Mouse (Mus musculus) limb, embryonic 13.5 days (tissue): Measurements from ENCODE around the gene Ddo. TPM values are rescaled to one million over a fixed set of nuclear protein-coding genes. Genes with fewer than 3 reads are reported as not detected.

ENCODE experiments used
- ATAC-seq: fragments of 200-750 bp; cut with Nextera tagmentation; 2 replicates; pipeline ENCODE4 v1.8.0; 2017; ENCODE audit warnings: low read depth, moderate number of reproducible peaks, moderate TSS enrichment; ENCODE audit not compliant: low FRiP score
- H3K27ac ChIP-seq: fragments of 300-500 bp; sonication (generic); 2 replicates; pipeline ENCODE4 v1.5.1; 2015; ENCODE audit warnings: inconsistent platforms, mild to moderate bottlenecking, moderate library complexity
- H3K27me3 ChIP-seq: fragments of 300-500 bp; sonication (generic); 2 replicates; pipeline ENCODE4 v1.6.1; 2015; ENCODE audit warnings: mild to moderate bottlenecking, inconsistent platforms
- H3K36me3 ChIP-seq: fragments of 300-500 bp; sonication (generic); 2 replicates; pipeline ENCODE4 v1.6.1; 2015; ENCODE audit warnings: inconsistent platforms, mild to moderate bottlenecking, moderate library complexity
- H3K4me1 ChIP-seq: fragments of 300-500 bp; sonication (generic); 2 replicates; pipeline ENCODE4 v1.6.1; 2015; ENCODE audit warnings: inconsistent platforms
- H3K4me2 ChIP-seq: fragments of 300-500 bp; sonication (generic); replicated peaks from 2 replicates; pipeline ENCODE4 v1.6.1; 2015; ENCODE audit warnings: inconsistent platforms, mild to moderate bottlenecking, moderate library complexity
- H3K4me3 ChIP-seq: fragments of 300-500 bp; sonication (generic); 2 replicates; pipeline ENCODE4 v1.5.1; 2015; ENCODE audit warnings: moderate library complexity, mild to moderate bottlenecking, inconsistent platforms
- H3K9ac ChIP-seq: fragments of 300-500 bp; sonication (generic); 2 replicates; pipeline ENCODE4 v1.6.1; 2015; ENCODE audit warnings: mild to moderate bottlenecking, inconsistent platforms
- H3K9me3 ChIP-seq: fragments of 300-500 bp; sonication (generic); 2 replicates; pipeline ENCODE4 v1.6.1; 2016; ENCODE audit warnings: inconsistent platforms
- WGBS: fragments of 180-500 bp; shearing (Covaris S2); methylation state at CpG from one replicate; pipeline ENCODE4 v1.1.7; 2015; 5-methylcytosine and 5-hydroxymethylcytosine counted together
- polyA plus RNA-seq: library from polyadenylated mRNA; unstranded; fragments of >200 nt; fragmentation: Nextera tagmentation; extraction: Ambion mirVana; gene quantifications from 2 replicates; pipeline ENCODE4 v1.2.1, GENCODE M21; 2015

Ddo gene
- polyA plus RNA-seq = 0.13 and 0.31 TPM in 2 replicates

DNA sequence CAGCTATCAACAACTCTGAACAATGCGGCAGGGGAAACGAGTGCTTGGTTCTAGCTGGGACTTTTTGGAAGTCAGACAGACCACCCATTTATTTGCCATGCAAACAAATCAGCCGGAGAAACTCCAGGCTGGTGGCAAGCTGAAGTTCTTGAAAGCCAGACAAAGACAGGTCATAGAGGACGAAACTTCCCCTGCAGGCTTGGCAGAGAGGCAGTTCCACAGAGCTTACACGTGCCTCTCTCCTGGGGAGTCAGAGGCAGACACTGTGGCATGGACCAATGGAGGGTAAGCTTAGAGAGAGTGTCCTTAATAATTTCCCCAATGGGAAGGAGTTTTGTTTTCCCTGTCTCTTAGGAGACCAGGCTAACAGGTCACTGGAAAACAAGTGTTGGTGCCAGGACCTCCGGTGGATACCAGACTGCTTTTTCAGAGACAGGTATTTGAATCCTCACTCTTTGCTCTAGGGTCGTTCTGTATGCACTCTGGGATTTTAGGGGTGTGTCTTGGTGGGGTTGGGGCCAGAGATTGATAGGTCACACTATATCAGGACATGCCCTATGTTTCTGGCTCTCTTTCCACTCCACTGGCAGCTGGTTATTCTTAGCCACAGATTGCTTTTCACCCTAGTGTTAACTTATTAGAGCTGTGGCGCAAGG lies at the start of gene Ddo:
TSS of gene Ddo (plus strand) at position 356 of the 656 bp plus-strand sequence.
- no peak within 1 kb of the TSS for H3K27ac ChIP-seq
- peaks cover 7% of the 10 kb centered on the region; the same call in 1 of the 2 replicates for H3K4me1 ChIP-seq
- no peaks in the 10 kb centered on the region for H3K9me3 ChIP-seq
- no peak within 1 kb of the TSS for H3K9ac ChIP-seq
- no peak for ATAC-seq
- no peak within 1 kb of the TSS for H3K4me2 ChIP-seq
- no peak within 1 kb of the TSS for H3K4me3 ChIP-seq
- 71% methylated on average over 8 of the region's 8 CpGs for WGBS
- no peaks in the 10 kb centered on the region for H3K27me3 ChIP-seq
- H3K36me3 ChIP-seq = no peaks in the 10 kb centered on the region

DNA sequence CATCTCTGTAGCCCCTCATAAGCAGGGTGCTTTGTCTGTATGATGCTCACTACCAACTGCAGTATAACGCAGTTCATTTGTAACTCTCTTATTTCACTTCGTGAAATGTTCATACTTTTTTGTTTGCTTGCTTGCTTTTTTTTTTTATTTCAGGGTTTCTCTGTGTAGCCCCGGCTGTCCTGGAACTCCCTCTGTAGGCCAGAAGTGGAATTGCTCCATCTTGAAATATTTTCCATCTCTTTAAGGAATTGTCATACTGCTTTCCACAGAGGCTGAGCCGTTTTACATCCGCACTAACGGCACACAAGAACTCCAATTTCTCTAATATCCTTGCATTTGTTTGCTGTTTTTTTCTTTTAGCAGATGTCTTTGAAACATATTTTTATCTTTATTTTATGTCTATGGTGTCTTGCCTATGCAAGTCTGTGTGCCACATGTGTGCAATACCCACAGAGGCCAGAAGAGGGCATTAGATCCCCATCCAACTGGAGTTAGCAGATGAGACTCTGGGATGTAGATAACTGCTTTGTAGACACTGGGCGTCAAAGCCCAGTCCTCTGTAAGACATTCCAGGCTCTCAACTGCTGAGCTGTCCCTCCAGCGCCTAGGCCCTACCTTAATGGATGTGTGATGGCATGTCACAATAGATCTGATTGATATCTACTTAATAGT lies 46.1 kb upstream of the Ddo start:
- no peak overlapping the region for H3K27ac ChIP-seq
- no peak overlapping the region for H3K4me3 ChIP-seq
- WGBS = 76% methylated on average over 8 of the region's 8 CpGs
- H3K27me3 ChIP-seq = no peaks in the 10 kb centered on the region
- H3K4me1 ChIP-seq = no peaks in the 10 kb centered on the region
- no peak overlapping the region for H3K4me2 ChIP-seq
- H3K9me3 ChIP-seq = peaks cover 5% of the 10 kb centered on the region; the same call in 1 of the 2 replicates
- ATAC-seq = no peak
- H3K9ac ChIP-seq = no peak overlapping the region
- no peaks in the 10 kb centered on the region for H3K36me3 ChIP-seq

DNA sequence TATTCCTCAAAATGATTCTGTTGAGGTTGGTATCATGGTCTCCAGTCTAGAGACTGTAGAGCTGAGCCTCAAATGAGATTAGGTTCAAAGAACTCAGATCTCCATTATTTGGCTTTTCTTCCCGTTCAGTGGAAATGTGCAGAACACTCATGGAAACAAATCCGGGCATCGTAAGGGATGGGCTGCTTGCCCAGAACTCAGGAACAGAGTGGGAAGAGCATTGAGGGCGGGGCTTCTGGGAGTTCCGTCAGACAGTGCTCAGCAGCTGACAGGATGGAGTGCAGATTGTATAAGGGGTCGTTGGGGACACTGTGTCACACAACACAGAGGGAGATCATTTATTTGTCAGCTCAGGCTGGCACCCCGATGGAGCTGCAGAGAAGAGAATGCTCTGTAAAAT lies 37.6 kb upstream of the Ddo start:
- 69% methylated on average over 7 of the region's 7 CpGs for WGBS
- Histone ChIP-seq H3K9me3 (no peaks in the 10 kb centered on the region), H3K4me1 (no peaks in the 10 kb centered on the region), H3K36me3 (no peaks in the 10 kb centered on the region), H3K4me3 (no peak overlapping the region), H3K27ac (no peak overlapping the region), H3K4me2 (no peak overlapping the region), H3K9ac (no peak overlapping the region), H3K27me3 (no peaks in the 10 kb centered on the region)
- no peak for ATAC-seq

DNA sequence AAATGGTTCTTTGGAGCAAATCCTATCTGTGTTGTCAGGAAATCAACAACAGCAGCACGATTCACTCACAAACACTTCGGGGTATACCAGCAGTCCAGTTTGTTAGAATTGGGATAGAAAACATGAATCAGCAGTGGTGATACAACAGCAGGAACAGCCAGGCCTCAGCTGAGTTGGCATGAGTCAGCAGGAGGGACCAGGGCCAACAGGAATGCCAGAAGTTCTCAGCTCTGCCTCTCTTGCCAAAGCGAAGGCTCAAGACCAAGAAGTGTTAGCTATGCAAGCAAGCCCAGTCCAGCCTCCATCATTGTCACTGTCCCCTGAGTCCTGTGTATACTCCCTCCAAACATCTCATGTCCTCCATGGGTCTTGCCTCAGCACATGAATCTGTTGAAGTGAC lies 32.6 kb upstream of the Ddo start:
- H3K27ac ChIP-seq = no peak overlapping the region
- no peak overlapping the region for H3K4me2 ChIP-seq
- H3K9me3 ChIP-seq = no peaks in the 10 kb centered on the region
- 86% methylated on average over 3 of the region's 3 CpGs for WGBS
- no peaks in the 10 kb centered on the region for H3K27me3 ChIP-seq
- no peak overlapping the region for H3K9ac ChIP-seq
- no peak for ATAC-seq
- no peaks in the 10 kb centered on the region for H3K4me1 ChIP-seq
- no peaks in the 10 kb centered on the region for H3K36me3 ChIP-seq
- H3K4me3 ChIP-seq = no peak overlapping the region

DNA sequence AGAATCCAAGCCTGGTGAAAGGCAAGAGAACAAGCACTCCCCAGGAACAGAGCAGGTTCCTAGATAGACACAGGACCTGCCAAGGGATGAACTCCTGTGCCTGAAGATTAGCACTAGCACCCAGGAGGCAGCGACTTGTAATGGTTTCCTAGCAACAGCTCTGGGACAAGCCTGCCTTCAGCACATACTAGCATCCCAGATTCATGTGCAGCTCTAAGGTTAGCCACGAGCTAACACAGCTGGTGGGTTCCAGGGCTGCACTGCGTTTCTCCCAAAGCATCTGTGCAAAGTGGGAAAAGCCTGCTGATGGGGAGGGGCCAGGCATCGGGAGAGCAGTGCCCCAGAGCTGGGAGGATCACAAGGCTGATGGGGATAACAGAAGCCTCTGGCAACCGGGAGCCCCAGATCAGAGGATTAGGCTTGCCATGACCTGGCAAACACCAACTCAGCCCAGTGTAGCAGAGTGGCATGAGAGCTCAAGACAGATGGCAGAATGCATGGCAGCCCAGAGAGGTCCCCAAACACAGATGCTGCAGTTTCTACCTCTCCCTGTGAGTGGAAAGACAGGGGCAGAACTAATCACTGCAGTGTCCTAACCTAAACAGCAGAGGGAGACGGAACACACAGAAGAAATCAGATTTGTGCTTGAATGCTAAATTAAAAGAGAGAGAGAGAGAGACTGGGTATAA lies 25.0 kb upstream of the Ddo start:
- WGBS = 59% methylated on average over 6 of the region's 6 CpGs
- no peak overlapping the region for H3K27ac ChIP-seq
- H3K9me3 ChIP-seq = peaks cover 11% of the 10 kb centered on the region
- no peak overlapping the region for H3K4me3 ChIP-seq
- no peaks in the 10 kb centered on the region for H3K4me1 ChIP-seq
- no peak overlapping the region for H3K9ac ChIP-seq
- H3K4me2 ChIP-seq = no peak overlapping the region
- no peaks in the 10 kb centered on the region for H3K36me3 ChIP-seq
- H3K27me3 ChIP-seq = no peaks in the 10 kb centered on the region
- no peak for ATAC-seq

DNA sequence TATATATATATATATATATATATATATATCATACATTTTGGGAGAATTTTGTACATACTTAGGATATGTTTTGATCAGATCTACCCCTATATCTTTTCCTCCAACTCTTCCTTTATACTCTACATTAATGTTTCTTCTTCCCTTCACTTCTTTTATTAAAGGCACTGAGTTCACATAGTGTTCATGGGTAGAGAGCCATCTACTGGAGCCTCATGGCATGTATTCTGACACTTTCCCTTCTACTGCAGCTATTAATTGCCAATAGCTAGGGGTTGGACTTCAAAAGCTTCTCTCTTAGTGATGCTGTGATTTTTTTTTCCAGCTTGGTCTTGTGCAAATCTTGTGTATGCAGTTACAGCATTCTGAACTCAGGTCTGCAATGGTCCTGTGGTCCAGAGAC lies 11.8 kb upstream of the Ddo start:
- Histone ChIP-seq H3K4me3 (no peak overlapping the region), H3K36me3 (no peaks in the 10 kb centered on the region), H3K4me1 (no peaks in the 10 kb centered on the region), H3K9me3 (no peaks in the 10 kb centered on the region), H3K27me3 (no peaks in the 10 kb centered on the region), H3K4me2 (no peak overlapping the region), H3K9ac (no peak overlapping the region), H3K27ac (no peak overlapping the region)
- ATAC-seq = no peak

DNA sequence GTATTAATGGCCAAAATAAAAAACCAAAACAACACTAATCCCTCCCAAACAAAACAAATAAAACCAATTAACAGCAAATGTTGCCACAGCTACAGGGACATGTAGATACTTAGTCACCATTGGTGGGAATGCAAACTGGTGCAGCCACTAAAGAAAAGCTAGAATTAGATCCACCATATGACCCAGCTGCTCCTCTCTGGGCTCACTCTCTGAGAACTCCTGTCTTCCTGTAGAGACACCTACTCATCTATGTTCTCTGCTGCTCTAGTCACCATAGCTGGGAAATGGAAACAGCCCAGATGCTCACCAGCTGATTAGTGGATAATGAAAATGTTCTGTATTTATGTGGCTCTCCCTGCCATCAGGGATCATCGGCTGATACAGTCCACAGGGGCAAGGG lies 10.1 kb upstream of the Ddo start:
- no peak overlapping the region for H3K9ac ChIP-seq
- 53% methylated on average over 1 of the region's 1 CpGs for WGBS
- no peak for ATAC-seq

DNA sequence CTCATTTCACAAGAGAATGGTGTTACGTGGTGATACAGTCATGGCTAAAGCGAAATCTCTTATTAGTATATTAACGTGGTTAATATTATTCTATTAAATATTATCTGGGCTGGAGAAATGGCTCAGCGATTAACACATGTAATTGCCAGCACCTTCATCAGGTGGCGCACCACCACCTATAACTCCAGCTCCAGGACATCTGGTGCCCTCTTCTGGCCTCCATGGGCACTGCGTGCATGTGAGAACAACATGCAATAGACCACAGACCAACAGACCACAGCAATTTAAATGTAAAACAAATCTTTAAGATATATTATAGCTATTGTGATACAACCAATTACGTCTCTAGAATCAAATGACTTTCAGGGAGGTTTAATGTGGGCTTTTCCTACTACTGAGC lies 671 bp upstream of the Ddo start:
- ATAC-seq = no peak
- no peak overlapping the region for H3K4me2 ChIP-seq
- 81% methylated on average over 7 of the region's 7 CpGs for WGBS
- no peaks in the 10 kb centered on the region for H3K27me3 ChIP-seq
- peaks cover 7% of the 10 kb centered on the region; the same call in 1 of the 2 replicates for H3K4me1 ChIP-seq
- no peaks in the 10 kb centered on the region for H3K36me3 ChIP-seq
- H3K27ac ChIP-seq = no peak overlapping the region
- no peak overlapping the region for H3K9ac ChIP-seq
- H3K9me3 ChIP-seq = no peaks in the 10 kb centered on the region
- H3K4me3 ChIP-seq = no peak overlapping the region

More for the DNA sequence above, 10.1 kb upstream of the Ddo start:
- Histone ChIP-seq H3K4me2 (no peak overlapping the region), H3K9me3 (no peaks in the 10 kb centered on the region), H3K27me3 (no peaks in the 10 kb centered on the region), H3K4me3 (no peak overlapping the region), H3K4me1 (no peaks in the 10 kb centered on the region), H3K36me3 (no peaks in the 10 kb centered on the region), H3K27ac (no peak overlapping the region)

DNA sequence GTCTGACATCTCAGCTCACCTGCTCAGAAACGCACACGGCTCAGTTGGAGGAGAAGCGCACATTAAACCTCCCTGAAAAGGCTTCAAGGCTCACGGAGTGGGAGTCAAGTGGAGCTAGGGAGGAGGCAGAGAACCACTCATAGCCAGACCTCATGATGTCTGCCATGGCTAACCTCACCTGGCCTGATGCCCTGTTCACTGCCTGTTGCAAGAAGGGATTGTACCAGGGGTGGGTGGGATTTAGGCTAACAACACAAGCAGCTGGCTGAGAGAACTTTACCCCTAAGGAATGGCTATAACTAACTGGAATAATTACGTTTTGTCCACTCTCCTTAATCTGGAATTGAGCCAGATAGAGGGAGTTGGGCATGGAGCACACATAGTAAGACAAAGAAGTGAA lies 646 bp downstream of the Ddo start:
- 71% methylated on average over 5 of the region's 5 CpGs for WGBS
- Histone ChIP-seq H3K27ac (no peak overlapping the region), H3K9ac (no peak overlapping the region), H3K9me3 (no peaks in the 10 kb centered on the region), H3K4me1 (peaks cover 7% of the 10 kb centered on the region; the same call in 1 of the 2 replicates), H3K36me3 (no peaks in the 10 kb centered on the region), H3K4me3 (no peak overlapping the region), H3K4me2 (no peak overlapping the region), H3K27me3 (no peaks in the 10 kb centered on the region)
- no peak for ATAC-seq

DNA sequence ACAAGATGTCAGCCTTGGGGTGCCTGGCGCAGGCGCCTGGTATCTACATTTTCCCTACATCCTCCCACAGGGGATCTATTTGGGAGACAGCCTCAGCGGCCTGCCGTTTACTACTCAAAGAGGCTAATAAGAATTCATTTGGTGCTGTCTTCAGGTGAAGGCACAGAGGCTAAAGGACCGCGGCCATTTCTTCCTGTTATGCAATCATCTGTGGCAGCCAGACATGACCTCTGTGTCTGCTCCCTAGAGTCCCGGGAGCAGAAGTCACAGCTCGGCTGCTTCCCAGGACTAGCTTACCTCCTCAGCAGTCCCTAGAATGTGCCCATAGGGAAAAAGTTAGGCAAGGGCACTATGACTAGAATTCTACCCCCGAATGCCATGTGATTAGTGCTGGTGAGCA lies 1.1 kb downstream of the Ddo start:
- Histone ChIP-seq H3K4me2 (no peak overlapping the region), H3K9me3 (no peaks in the 10 kb centered on the region), H3K36me3 (no peaks in the 10 kb centered on the region), H3K27me3 (no peaks in the 10 kb centered on the region), H3K4me1 (peaks cover 7% of the 10 kb centered on the region; the same call in 1 of the 2 replicates), H3K27ac (no peak overlapping the region), H3K4me3 (no peak overlapping the region), H3K9ac (no peak overlapping the region)
- ATAC-seq = no peak
- WGBS = 72% methylated on average over 9 of the region's 9 CpGs

DNA sequence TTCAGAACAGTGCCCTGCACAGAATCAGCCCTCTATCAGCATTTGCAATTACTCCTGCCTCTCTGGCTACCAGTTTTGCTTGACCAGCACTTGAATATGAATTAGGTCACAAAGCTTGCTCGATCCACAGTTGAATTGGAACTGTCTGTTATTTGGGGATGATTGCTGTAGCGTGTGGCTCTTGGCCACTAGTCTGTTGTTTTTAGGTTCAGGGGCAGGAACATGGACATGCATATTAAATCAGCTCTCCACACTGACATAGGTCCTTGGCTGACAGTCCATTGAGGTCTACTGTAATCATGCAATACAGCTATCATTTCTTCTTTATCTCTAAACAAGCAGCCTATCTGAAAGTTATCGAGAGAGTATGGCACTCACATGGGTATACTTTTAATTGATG lies 2.3 kb downstream of the Ddo start:
- no peak overlapping the region for H3K27ac ChIP-seq
- 92% methylated on average over 3 of the region's 3 CpGs for WGBS

DNA sequence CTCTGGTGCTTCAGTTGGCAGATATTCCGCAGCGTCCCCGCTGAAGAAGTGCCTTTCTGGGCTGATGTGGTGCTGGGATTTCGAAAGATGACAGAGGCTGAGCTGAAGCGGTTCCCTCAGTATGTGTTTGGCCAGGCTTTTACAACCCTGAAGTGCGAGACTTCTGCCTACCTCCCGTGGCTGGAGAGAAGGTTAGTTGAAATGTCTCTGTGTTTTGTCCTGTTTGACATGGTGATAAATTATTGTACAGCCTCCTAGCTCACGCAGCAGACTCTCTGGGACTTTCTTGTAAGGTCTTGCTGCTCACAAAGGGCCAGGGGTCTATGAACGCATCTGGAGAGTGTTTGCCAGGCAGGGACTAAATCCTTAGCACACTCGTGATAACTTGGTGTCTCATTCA lies 7.5 kb downstream of the Ddo start:
- H3K36me3 ChIP-seq = no peaks in the 10 kb centered on the region
- no peak overlapping the region for H3K4me2 ChIP-seq
- no peak overlapping the region for H3K9ac ChIP-seq
- H3K4me3 ChIP-seq = no peak overlapping the region
- H3K27ac ChIP-seq = no peak overlapping the region
- peaks cover 26% of the 10 kb centered on the region for H3K4me1 ChIP-seq
- H3K9me3 ChIP-seq = no peaks in the 10 kb centered on the region
- 17% methylated on average over 10 of the region's 10 CpGs for WGBS
- ATAC-seq = no peak
- H3K27me3 ChIP-seq = no peaks in the 10 kb centered on the region

More for the DNA sequence above, 2.3 kb downstream of the Ddo start:
- Histone ChIP-seq H3K27me3 (no peaks in the 10 kb centered on the region), H3K4me3 (no peak overlapping the region), H3K4me1 (peaks cover 8% of the 10 kb centered on the region; the same call in 1 of the 2 replicates), H3K4me2 (no peak overlapping the region), H3K9me3 (no peaks in the 10 kb centered on the region), H3K36me3 (no peaks in the 10 kb centered on the region), H3K9ac (no peak overlapping the region)
- no peak for ATAC-seq
